Comparison of ENCODE assay signal across 8 mouse cellular contexts in the genomic region with DNA sequence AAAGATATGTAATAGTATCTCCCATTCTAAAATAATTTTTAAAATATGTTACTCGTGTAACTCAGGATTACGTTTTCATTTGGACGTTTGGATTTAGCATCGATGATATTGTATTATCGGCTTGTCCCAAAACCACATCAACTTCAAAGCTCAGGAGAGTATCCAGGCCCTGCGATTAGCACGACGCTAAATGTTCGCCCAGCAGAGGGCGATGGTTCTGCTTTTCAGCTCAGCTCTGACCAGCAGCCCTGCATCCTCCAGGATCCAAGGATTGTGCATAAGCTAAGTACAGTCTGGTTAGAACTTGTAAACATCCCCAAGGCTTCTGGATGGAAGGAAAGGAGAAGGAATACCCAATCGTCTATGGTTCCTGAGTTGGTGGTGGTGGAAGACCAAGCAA.
DNase-seq lines count a peak whose midpoint lies in the region; ATAC-seq and TF ChIP-seq lines count a peak whose summit lies in the region.

No protein-coding gene starts in this region.

- H3K36me3 ChIP-seq in ES-E14 (ENCODE audit: control insufficient read depth, insufficient read depth, low read length, poor library complexity, severe bottlenecking), result no peaks in the 10 kb centered on the region
- no peaks in the 10 kb centered on the region for H3K36me3 ChIP-seq in hindbrain, embryonic 11.5 days (ENCODE audit: control insufficient read depth, insufficient read depth, low read length)
- H3K36me3 ChIP-seq in midbrain, embryonic 14.5 days (ENCODE audit: control insufficient read depth, insufficient read depth, low read length), result no peaks in the 10 kb centered on the region

- H3K4me3 ChIP-seq in ES-E14 (ENCODE audit: insufficient read depth in 1 of 2, low read depth in 1 of 2, low read length in 2 of 2, poor library complexity in 1 of 2, severe bottlenecking in 1 of 2), result no peak overlapping the region
- H3K4me3 ChIP-seq in hindbrain, embryonic 11.5 days (ENCODE audit: low read depth, low read length), result no peak overlapping the region
- no peak overlapping the region for H3K4me3 ChIP-seq in midbrain, embryonic 14.5 days (replicated peaks; ENCODE audit: low read depth, low read length)

- DNase-seq in cerebellum, adult 18-20 months, result peak; percentile 3 to 8
- no peak for DNase-seq in cerebellum, adult 11 months
- DNase-seq in ES-E14 (ENCODE audit: low read depth, low spot score), result peak; percentile 49
- peak; percentile 45 for DNase-seq in embryo, embryonic 9.5 days (ENCODE audit: extremely low spot score)
- peak; percentile 77 for DNase-seq in hindbrain, embryonic 11.5 days (ENCODE audit: low spot score)
- peak; percentile 14 to 60 for DNase-seq in layer of hippocampus, postnatal 25 days (ENCODE audit: extremely low spot score in 1 of 2, low spot score in 1 of 2)
- peak; percentile 77 for DNase-seq in midbrain, embryonic 14.5 days
- peak; percentile 31 to 44 for DNase-seq in urinary bladder, postnatal 36 days (ENCODE audit: low spot score in 2 of 2)

- no peaks in the 10 kb centered on the region for H3K27me3 ChIP-seq in hindbrain, embryonic 11.5 days (ENCODE audit: control insufficient read depth, insufficient read depth, low read length)
- H3K27me3 ChIP-seq in midbrain, embryonic 14.5 days (ENCODE audit: control insufficient read depth, insufficient read depth, low read length), result no peaks in the 10 kb centered on the region

- no peak overlapping the region for H3K27ac ChIP-seq in ES-E14 (ENCODE audit: insufficient read depth, low read depth, low read length, poor library complexity, severe bottlenecking)
- no peak overlapping the region for H3K27ac ChIP-seq in hindbrain, embryonic 11.5 days (ENCODE audit: low read depth, low read length)
- no peak overlapping the region for H3K27ac ChIP-seq in midbrain, embryonic 14.5 days (replicated peaks; ENCODE audit: low read depth, low read length)

- H3K4me2 ChIP-seq in hindbrain, embryonic 11.5 days (replicated peaks; ENCODE audit: low read depth, low read length), result no peak overlapping the region
- no peak overlapping the region for H3K4me2 ChIP-seq in midbrain, embryonic 14.5 days (ENCODE audit: low read length)

- WGBS in hindbrain, embryonic 11.5 days, result 28% methylated on average over 11 of the region's 11 CpGs
- 38% methylated on average over 11 of the region's 11 CpGs for WGBS in midbrain, embryonic 14.5 days

- peak; percentile 75; the same call in 1 of the 2 replicates for ATAC-seq in hindbrain, embryonic 11.5 days (ENCODE audit: low FRiP score)
- ATAC-seq in midbrain, embryonic 14.5 days (ENCODE audit: low FRiP score, low TSS enrichment), result peak; percentile 61; the same call in 1 of the 2 replicates

- H3K9me3 ChIP-seq in ES-E14 (ENCODE audit: control insufficient read depth, insufficient read depth, low read depth, low read length), result no peaks in the 10 kb centered on the region
- H3K9me3 ChIP-seq in hindbrain, embryonic 11.5 days (ENCODE audit: control insufficient read depth, low read length), result no peaks in the 10 kb centered on the region
- no peaks in the 10 kb centered on the region for H3K9me3 ChIP-seq in midbrain, embryonic 14.5 days (ENCODE audit: control insufficient read depth, low read length)

- in situ Hi-C loops in ES-E14 (cut with MboI; ENCODE audit: low sequenced_read_pairs in 2 of 2, unreplicated experiment in 2 of 2), result no loop called here

- H3K9ac ChIP-seq in ES-E14 (ENCODE audit: insufficient read depth, low read depth, low read length, poor library complexity, severe bottlenecking), result no peak overlapping the region
- H3K9ac ChIP-seq in hindbrain, embryonic 11.5 days (ENCODE audit: low read depth, low read length), result no peak overlapping the region
- H3K9ac ChIP-seq in midbrain, embryonic 14.5 days (replicated peaks; ENCODE audit: low read length), result no peak overlapping the region

- no peaks in the 10 kb centered on the region for H3K4me1 ChIP-seq in ES-E14 (ENCODE audit: control insufficient read depth in 2 of 2, insufficient read depth in 2 of 2, low read length in 2 of 2, poor library complexity in 1 of 2)
- no peaks in the 10 kb centered on the region for H3K4me1 ChIP-seq in hindbrain, embryonic 11.5 days (replicated peaks; ENCODE audit: control insufficient read depth, insufficient read depth, low read length)
- H3K4me1 ChIP-seq in midbrain, embryonic 14.5 days (ENCODE audit: control insufficient read depth, insufficient read depth, low read length), result no peaks in the 10 kb centered on the region

TF ChIP-seq in ES-E14, 5 proteins besides CTCF, POLR2A, EP300 and RAD21:
- no peak for TF ChIP-seq HCFC1 (IDR thresholded peaks at IDR 0.05; ENCODE audit: borderline replicate concordance, insufficient read depth, low read length)
- TF ChIP-seq ZNF384 (IDR thresholded peaks at IDR 0.05; ENCODE audit: low read depth, low read length), result no peak
- TF ChIP-seq MAFK (IDR thresholded peaks at IDR 0.05; ENCODE audit: insufficient read depth, low read depth, low read length), result no peak
- no peak for TF ChIP-seq ZC3H11A (IDR thresholded peaks at IDR 0.05; ENCODE audit: borderline replicate concordance, low read depth, low read length)
- TF ChIP-seq CHD2 (IDR thresholded peaks at IDR 0.05; ENCODE audit: low read depth, low read length), result no peak
TF ChIP-seq in ES-E14: peak in this region for 0.
